Mouse (Mus musculus) midbrain, embryonic 11.5 days (tissue): ENCODE measurements at regions not wholly inside any gene's neighbourhood (a gene's known extent, or its start where the extent isn't known, plus 50 kb on each side); places are given as distances from the start of the nearest gene placed in this dataset.
A peak's percentile ranks its signal among the peaks of the same experiment; 100 is the strongest.

Source experiments
- ATAC-seq: fragments of 200-750 bp; cut with Nextera tagmentation; 2 replicates; pipeline ENCODE4 v1.8.0; 2017; ENCODE audit warnings: moderate TSS enrichment, moderate library complexity; ENCODE audit not compliant: low FRiP score
- DNase-seq: peaks from one replicate; pipeline ENCODE4 v3.0.0; 2015; ENCODE audit warnings: low spot score; ENCODE audit errors: missing footprints
- H3K27ac ChIP-seq: fragments of 300-500 bp; sonication (generic); 2 replicates; pipeline ENCODE4 v1.5.1; 2014; ENCODE audit warnings: low read depth, low read length
- H3K27me3 ChIP-seq: fragments of 300-500 bp; sonication (generic); 2 replicates; pipeline ENCODE4 v1.6.1; 2014; ENCODE audit warnings: mild to moderate bottlenecking, low read length, moderate library complexity, mixed read lengths; ENCODE audit not compliant: control insufficient read depth, insufficient read depth
- H3K36me3 ChIP-seq: fragments of 300-500 bp; sonication (generic); 2 replicates; pipeline ENCODE4 v1.6.1; 2014; ENCODE audit warnings: mild to moderate bottlenecking, low read length, moderate library complexity, mixed read lengths; ENCODE audit not compliant: control insufficient read depth, insufficient read depth
- H3K4me1 ChIP-seq: fragments of 300-500 bp; sonication (generic); 2 replicates; pipeline ENCODE4 v1.6.1; 2014; ENCODE audit warnings: low read length; ENCODE audit not compliant: control insufficient read depth, insufficient read depth
- H3K4me2 ChIP-seq: fragments of 300-500 bp; sonication (generic); 2 replicates; pipeline ENCODE4 v1.6.1; 2014; ENCODE audit warnings: mild to moderate bottlenecking, moderate library complexity
- H3K4me3 ChIP-seq: fragments of 300-500 bp; sonication (generic); 2 replicates; pipeline ENCODE4 v1.5.1; 2014; ENCODE audit warnings: low read depth, low read length
- H3K9ac ChIP-seq: fragments of 300-500 bp; sonication (generic); 2 replicates; pipeline ENCODE4 v1.6.1; 2014; ENCODE audit warnings: low read length
- H3K9me3 ChIP-seq: fragments of 300-500 bp; sonication (generic); 2 replicates; pipeline ENCODE4 v1.6.1; 2016; ENCODE audit warnings: low read length; ENCODE audit not compliant: control insufficient read depth
- WGBS: fragments of 180-500 bp; shearing (Covaris S2); extraction: QIAGEN DNeasy Blood & Tissue Kit; methylation state at CpG from one replicate; pipeline ENCODE4 v1.1.7; 2014; 5-methylcytosine and 5-hydroxymethylcytosine counted together

DNA sequence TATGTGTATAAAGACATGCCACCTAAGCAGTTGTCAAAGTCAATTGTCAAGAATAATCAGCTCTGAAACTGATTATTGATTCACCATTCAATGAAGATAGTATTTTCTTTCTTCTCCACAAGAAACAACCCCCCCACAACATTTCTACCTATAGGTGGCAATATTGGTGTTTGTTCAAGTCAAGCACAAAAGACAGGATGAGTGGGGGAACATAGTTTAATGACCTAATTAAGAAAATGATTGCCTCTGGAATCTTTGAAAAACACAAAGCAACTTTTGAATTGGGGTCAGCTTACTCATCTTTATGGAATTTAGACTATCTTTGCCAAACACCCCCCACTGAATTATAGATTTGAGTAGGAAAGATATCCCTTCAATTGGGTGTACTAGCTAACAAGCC lies 194.8 kb upstream of the Emcn start:
- H3K9me3 ChIP-seq = no peaks in the 10 kb centered on the region
- no peak overlapping the region for H3K9ac ChIP-seq
- no peak overlapping the region for H3K27ac ChIP-seq
- no peak overlapping the region for H3K4me3 ChIP-seq
- H3K36me3 ChIP-seq = no peaks in the 10 kb centered on the region
- no peak overlapping the region for H3K4me2 ChIP-seq
- 0 out of 2 replicates have a peak, but pooled peaks cover 2% of the 10 kb centered on the region for H3K4me1 ChIP-seq
- DNase-seq (peak; percentile 73), ATAC-seq (no peak)
- H3K27me3 ChIP-seq = no peaks in the 10 kb centered on the region

DNA sequence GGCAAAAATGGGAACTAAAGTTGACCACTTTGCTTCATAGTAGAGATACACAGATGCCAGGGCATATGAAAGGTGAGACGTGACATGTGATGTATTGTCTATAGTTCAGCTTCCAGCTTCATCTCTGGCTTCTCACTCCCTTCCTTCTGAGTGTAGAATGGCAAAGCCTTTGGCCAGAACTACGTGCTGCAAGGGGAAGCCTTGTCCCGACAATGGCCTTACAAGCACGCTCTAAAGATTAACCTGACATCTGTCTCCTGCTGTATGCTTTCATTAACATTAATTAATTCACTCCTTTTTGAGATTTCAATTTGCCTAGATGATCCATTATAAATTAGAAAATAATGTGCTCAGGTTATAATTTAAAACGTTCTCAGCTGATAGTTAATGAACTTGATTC lies 193.5 kb upstream of the Emcn start:
- H3K9me3 ChIP-seq = no peaks in the 10 kb centered on the region

DNA sequence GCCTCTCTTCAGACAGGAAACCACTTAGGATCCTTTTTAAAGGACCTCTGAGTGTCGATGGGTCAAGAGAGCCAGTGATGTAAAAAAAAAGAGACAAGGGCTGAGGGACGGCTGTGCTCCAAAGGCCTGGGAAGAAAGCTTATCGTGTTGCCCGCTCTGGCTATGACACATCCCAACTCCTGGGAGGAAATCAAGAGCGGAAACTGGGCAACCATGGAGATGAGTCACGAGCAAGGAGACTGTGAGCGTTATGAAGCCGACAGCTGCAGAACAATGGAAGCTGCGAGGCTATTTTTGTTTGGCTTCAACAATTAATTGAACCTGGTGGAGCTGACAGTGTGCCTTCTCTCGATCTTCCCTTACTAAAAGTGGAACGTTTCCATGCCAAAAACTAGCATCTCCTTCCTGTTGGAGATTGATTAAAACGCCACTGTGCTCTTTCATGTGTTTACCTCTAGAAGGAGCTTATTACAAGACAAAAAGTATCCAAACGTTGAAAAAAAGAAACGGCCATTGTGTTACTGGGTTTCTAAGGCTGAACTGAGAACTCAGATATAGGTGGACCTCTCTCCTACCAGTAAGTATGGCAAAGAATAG lies 190.4 kb upstream of the Emcn start:
- no peaks in the 10 kb centered on the region for H3K9me3 ChIP-seq
- no peak overlapping the region for H3K9ac ChIP-seq
- peaks cover 5% of the 10 kb centered on the region for H3K4me1 ChIP-seq
- no peak overlapping the region for H3K4me3 ChIP-seq
- H3K36me3 ChIP-seq = no peaks in the 10 kb centered on the region
- H3K27ac ChIP-seq = no peak overlapping the region
- no peaks in the 10 kb centered on the region for H3K27me3 ChIP-seq
- ATAC-seq = no peak
- 75% methylated on average over 14 of the region's 14 CpGs for WGBS
- H3K4me2 ChIP-seq = no peak overlapping the region
- peak; percentile 82 for DNase-seq

More for the DNA sequence above, 193.5 kb upstream of the Emcn start:
- H3K36me3 ChIP-seq = no peaks in the 10 kb centered on the region
- H3K4me2 ChIP-seq = no peak overlapping the region
- ATAC-seq = peak; percentile 63; the same call in 1 of the 2 replicates
- no peak overlapping the region for H3K4me3 ChIP-seq
- H3K27ac ChIP-seq = no peak overlapping the region
- no peak overlapping the region for H3K9ac ChIP-seq
- peak; percentile 76 for DNase-seq
- 0 out of 2 replicates have a peak, but pooled peaks cover 2% of the 10 kb centered on the region for H3K4me1 ChIP-seq
- no peaks in the 10 kb centered on the region for H3K27me3 ChIP-seq
- 64% methylated on average over 5 of the region's 5 CpGs for WGBS

DNA sequence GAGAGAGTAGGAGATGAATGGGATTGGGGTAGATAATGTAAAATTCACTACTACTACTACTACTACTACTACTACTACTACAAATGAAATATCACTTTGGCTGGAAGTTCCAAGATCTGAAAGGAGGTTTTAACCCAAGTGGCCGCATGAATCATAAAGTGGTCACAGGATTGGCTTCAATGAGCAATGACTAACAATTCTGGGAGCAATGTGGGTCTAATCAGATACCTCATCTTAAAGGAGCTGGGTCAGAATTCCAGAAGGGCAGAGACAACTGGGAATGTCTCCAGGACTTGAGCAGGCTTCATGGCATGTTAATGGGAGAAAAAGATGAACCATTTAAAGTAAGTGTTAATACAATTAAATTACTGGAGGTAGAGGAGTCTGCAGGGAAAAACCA lies 189.4 kb upstream of the Emcn start:
- H3K4me3 ChIP-seq = no peak overlapping the region
- peaks cover 5% of the 10 kb centered on the region for H3K4me1 ChIP-seq
- H3K36me3 ChIP-seq = no peaks in the 10 kb centered on the region
- WGBS = 85% methylated on average over 1 of the region's 1 CpGs
- no peaks in the 10 kb centered on the region for H3K9me3 ChIP-seq
- no peak for ATAC-seq
- no peak for DNase-seq
- no peaks in the 10 kb centered on the region for H3K27me3 ChIP-seq
- no peak overlapping the region for H3K27ac ChIP-seq
- no peak overlapping the region for H3K4me2 ChIP-seq
- H3K9ac ChIP-seq = no peak overlapping the region

DNA sequence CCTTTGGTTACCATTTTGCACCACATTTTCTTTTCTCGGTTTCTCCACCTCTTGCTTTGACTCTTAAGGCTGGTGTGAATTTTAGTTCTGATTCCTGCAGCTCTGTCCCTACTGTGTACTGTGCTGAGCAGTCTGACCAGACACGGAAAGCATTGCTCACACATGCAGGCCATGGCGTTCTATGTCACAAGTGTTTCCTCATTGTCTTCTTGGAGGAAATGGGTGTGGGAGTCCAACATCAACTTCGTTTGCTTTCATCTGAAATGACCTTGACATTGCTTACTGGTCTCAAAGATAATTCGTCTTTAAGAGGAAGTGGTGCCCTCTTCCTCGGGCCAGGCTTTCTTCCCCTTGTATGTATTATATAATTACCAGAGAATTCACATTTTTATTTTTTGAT lies 187.6 kb upstream of the Emcn start:
- Histone ChIP-seq H3K36me3 (no peaks in the 10 kb centered on the region), H3K9ac (no peak overlapping the region), H3K27ac (no peak overlapping the region), H3K27me3 (no peaks in the 10 kb centered on the region), H3K4me2 (no peak overlapping the region), H3K4me1 (peaks cover 3% of the 10 kb centered on the region), H3K9me3 (no peaks in the 10 kb centered on the region), H3K4me3 (no peak overlapping the region)
- DNase-seq (peak; percentile 81), ATAC-seq (no peak)
- 87% methylated on average over 6 of the region's 6 CpGs for WGBS

DNA sequence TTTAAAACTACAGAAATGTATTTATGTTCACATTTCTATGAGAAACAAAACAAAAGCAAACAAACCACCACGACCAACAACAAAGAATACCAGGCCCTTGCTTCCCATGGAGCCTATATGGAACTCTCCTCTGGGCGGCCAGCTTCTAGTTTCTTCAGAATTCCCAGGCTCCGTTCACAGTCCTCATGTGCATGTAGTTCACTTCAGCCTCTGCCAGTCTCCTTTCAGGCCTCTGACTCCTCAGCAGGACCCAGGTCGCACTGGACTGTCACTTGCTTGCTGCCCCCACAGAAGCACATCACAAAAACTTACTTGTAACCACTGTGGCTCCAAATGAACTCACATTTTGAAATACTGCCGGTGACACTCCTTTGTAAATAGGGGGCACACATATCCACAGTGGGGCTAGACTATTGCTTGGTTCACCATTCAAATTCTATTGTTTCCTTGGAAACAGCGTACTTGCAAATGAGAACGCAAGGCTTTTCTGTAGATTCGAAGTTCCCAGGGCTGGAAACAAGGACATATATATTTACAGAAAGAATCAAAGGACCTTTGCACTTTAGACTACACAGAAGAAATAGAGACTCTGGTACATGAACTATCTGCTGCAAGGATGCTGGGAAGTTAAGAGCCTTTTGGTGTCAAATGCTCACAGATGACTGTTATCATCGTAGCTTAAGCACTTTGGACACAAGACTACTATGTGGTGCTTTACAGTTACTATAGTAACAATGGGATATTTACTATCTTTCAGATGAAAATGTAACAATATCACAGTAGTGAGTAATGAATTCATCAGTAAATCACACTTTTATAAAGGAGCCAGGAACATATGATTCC lies 186.4 kb upstream of the Emcn start:
- DNase-seq (peak; percentile 88), ATAC-seq (peak; percentile 79)
- H3K27ac ChIP-seq = no peak overlapping the region
- 54% methylated on average over 9 of the region's 9 CpGs for WGBS
- peaks cover 3% of the 10 kb centered on the region for H3K4me1 ChIP-seq
- no peak overlapping the region for H3K9ac ChIP-seq
- H3K36me3 ChIP-seq = no peaks in the 10 kb centered on the region
- H3K9me3 ChIP-seq = no peaks in the 10 kb centered on the region
- H3K4me2 ChIP-seq = no peak overlapping the region
- H3K4me3 ChIP-seq = no peak overlapping the region
- H3K27me3 ChIP-seq = no peaks in the 10 kb centered on the region

DNA sequence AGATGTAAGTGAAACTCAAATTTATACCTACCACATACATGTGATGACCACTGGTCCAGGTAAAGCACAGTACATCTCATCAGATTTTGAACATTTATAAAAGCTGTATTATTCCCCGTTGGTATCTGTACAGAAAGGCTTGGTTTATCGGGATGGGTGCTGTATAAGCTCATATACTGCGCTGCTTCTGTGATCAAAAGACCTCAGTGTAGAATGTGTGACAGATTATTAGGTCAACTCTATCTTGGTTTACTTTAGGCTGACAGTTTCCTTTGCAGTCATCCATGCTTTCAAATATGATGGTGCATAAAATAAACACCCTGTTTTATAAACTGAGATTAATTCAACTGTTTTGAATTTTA lies 185.8 kb upstream of the Emcn start:
- Histone ChIP-seq H3K9me3 (no peaks in the 10 kb centered on the region), H3K27ac (no peak overlapping the region), H3K27me3 (no peaks in the 10 kb centered on the region), H3K4me1 (peaks cover 3% of the 10 kb centered on the region), H3K4me3 (no peak overlapping the region), H3K9ac (no peak overlapping the region), H3K4me2 (no peak overlapping the region), H3K36me3 (no peaks in the 10 kb centered on the region)
- DNase-seq = no peak
- WGBS = 90% methylated on average over 3 of the region's 3 CpGs
- peak; percentile 10; the same call in 1 of the 2 replicates for ATAC-seq

DNA sequence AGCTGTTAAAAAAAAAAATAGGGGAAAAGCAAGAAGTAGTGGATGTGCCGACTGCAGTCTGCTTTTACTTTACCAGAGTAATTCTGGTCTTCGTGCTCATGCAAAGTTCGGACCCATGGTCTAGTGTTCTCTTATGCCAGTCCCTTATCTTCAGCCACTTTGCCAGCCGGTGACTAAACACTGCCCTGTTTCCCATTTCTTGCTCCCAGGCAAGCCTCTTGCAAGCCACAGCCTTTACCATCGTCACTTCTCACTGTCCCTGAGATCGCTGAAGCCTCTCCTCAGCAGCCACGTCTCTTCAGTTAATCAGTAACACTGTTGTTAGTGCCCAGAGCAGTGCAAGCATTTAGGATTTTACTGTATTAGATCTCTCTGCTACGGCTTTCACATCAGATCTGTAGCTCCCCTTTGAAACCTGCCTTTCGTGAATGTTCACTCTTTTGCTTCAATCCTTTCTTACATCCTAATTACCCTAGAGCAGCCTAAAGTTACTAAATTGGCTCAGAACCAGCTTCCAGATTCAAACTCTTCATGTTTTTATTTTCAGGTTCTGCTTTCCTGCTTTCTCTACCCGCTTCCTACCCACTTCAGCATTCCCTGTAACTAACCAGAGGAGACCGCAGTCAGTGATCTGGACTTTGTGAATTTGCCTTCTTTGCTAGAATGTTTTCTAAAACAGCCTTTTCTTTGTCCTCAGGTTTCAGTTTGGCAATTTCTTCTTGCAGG lies 184.5 kb upstream of the Emcn start:
- no peak for ATAC-seq
- Histone ChIP-seq H3K4me1 (peaks cover 3% of the 10 kb centered on the region), H3K9me3 (no peaks in the 10 kb centered on the region), H3K9ac (no peak overlapping the region), H3K36me3 (no peaks in the 10 kb centered on the region), H3K4me3 (no peak overlapping the region), H3K27ac (no peak overlapping the region), H3K4me2 (no peak overlapping the region), H3K27me3 (no peaks in the 10 kb centered on the region)
- 75% methylated on average over 11 of the region's 11 CpGs for WGBS
- peak; percentile 82 for DNase-seq

DNA sequence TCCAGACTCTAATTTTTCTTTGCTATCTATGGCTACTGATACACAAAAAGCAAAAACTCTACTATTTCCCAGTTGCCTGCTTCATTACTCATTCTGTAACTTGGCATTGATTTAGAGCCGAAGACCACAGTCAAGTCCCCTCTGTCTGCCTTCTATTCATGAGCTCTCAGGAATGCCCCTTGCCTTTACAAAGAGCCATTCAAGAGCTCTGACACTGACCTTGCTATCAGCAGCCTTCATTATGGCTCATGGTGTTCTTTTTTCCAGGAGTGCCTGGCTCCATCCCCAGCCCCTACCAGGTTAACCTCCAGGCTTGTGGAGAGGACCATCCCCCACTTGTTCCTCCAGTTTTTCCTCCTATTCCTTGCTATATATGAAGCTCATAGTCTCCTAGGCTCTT lies 151.8 kb upstream of the Emcn start:
- H3K27ac ChIP-seq = no peak overlapping the region
- no peak for ATAC-seq
- H3K4me1 ChIP-seq = no peaks in the 10 kb centered on the region
- H3K36me3 ChIP-seq = no peaks in the 10 kb centered on the region
- no peak overlapping the region for H3K4me3 ChIP-seq
- 52% methylated on average over 1 of the region's 1 CpGs for WGBS
- no peaks in the 10 kb centered on the region for H3K9me3 ChIP-seq
- H3K4me2 ChIP-seq = no peak overlapping the region
- DNase-seq = no peak
- H3K27me3 ChIP-seq = no peaks in the 10 kb centered on the region
- no peak overlapping the region for H3K9ac ChIP-seq
